Comparison of ENCODE assay signal across 22 mouse cellular contexts in genomic region chr1:177069161-177069560, GRCm38 (mm10).
"Had no signal": no experiment of that assay in that cellular context is flagged by ENCODE, and none has a peak within 500 bp of the region (broad histone marks: within the 10 kb centered on the region; RNA-seq: fewer than 3 reads in every experiment).

No protein-coding gene starts in this region.

- DNase-seq: heart, postnatal 10 days; heart, postnatal 14 days; heart, postnatal 36 days; heart, postnatal 4 days; kidney, adult 11 months; kidney, adult 18-20 months; kidney, adult 2 months; kidney, adult 8-10 months; kidney, adult 9 months; kidney, postnatal 10 days; kidney, postnatal 14 days; kidney, postnatal 25 days; kidney, postnatal 36 days; kidney, postnatal 4 days; layer of hippocampus, adult 9-11 months; layer of hippocampus, postnatal 36 days had no signal

- ATAC-seq: hindbrain, embryonic 16.5 days; hindbrain, postnatal 0 days; inflammation-experienced regulatory T-cells, adult 6 months; intestine, embryonic 15.5 days; intestine, embryonic 16.5 days; intestine, postnatal 0 days had no signal
